Mouse (Mus musculus) thymus, adult 2 months (tissue): Measurements from ENCODE around the gene Frs3. TPM values are rescaled to one million over a fixed set of nuclear protein-coding genes. Genes with fewer than 3 reads are reported as not detected.

Experiments
- DNase-seq: peaks from one replicate; pipeline ENCODE4 v3.0.0; 2021
- H3K27ac ChIP-seq: fragments of 200-500 bp; 2 replicates; pipeline ENCODE4 v1.5.1; 2012; ENCODE audit warnings: low read length, control low read depth; ENCODE audit not compliant: control insufficient read depth, insufficient read depth
- H3K27me3 ChIP-seq: fragments of 200-500 bp; 2 replicates; pipeline ENCODE4 v1.6.1; 2012; ENCODE audit warnings: mild to moderate bottlenecking, low read length, moderate library complexity, mixed read lengths; ENCODE audit not compliant: control insufficient read depth, insufficient read depth
- H3K36me3 ChIP-seq: fragments of 200-500 bp; 2 replicates; pipeline ENCODE4 v1.6.1; 2012; ENCODE audit warnings: mild to moderate bottlenecking, low read length, moderate library complexity; ENCODE audit not compliant: control insufficient read depth, insufficient read depth
- H3K4me1 ChIP-seq: fragments of 200-500 bp; replicated peaks from 2 replicates; pipeline ENCODE4 v1.6.1; 2012; ENCODE audit warnings: low read length; ENCODE audit not compliant: control insufficient read depth, insufficient read depth
- H3K4me3 ChIP-seq: fragments of 200-500 bp; 2 replicates; pipeline ENCODE4 v1.5.1; 2012; ENCODE audit warnings: mild to moderate bottlenecking, low read length, control low read depth, moderate library complexity; ENCODE audit not compliant: control insufficient read depth, insufficient read depth
- CTCF ChIP-seq: fragments of 200-500 bp; IDR thresholded peaks from 2 replicates; pipeline ENCODE4 v1.5.1; 2012; ENCODE audit warnings: mild to moderate bottlenecking, control low read depth, low read length, moderate library complexity, borderline replicate concordance; ENCODE audit not compliant: control insufficient read depth, poor library complexity, insufficient read depth; ENCODE audit errors: extremely low read depth
- POLR2A ChIP-seq: fragments of 200-500 bp; IDR thresholded peaks from 2 replicates; pipeline ENCODE4 v1.6.1; 2012; ENCODE audit warnings: mild to moderate bottlenecking, low read length, control low read depth, moderate library complexity; ENCODE audit not compliant: control insufficient read depth, poor library complexity, insufficient read depth; ENCODE audit errors: extremely low read depth
- WGBS: fragments of 180-500 bp; shearing (Covaris S2); methylation state at CpG from one replicate; pipeline ENCODE4 v1.1.7; 2018; 5-methylcytosine and 5-hydroxymethylcytosine counted together
- polyA plus RNA-seq: library from polyadenylated mRNA; depleted of rRNA; stranded (reverse); fragments of >200 nt; gene quantifications from 2 replicates; pipeline ENCODE4 v1.2.3, GENCODE M21; 2012

Frs3 gene
- polyA plus RNA-seq, 1 experiment: 7.1 TPM

- Histone ChIP-seq H3K4me3 (no peak overlapping the region), H3K27me3 (peaks cover 3% of the 10 kb centered on the region; the same call in 1 of the 2 replicates), H3K36me3 (no peaks in the 10 kb centered on the region), H3K27ac (no peak overlapping the region), H3K4me1 (peaks cover 7% of the 10 kb centered on the region)
- WGBS: 93% methylated on average over 2 of the region's 2 CpGs
- TF ChIP-seq POLR2A (no peak), CTCF (no peak)
- no peak for DNase-seq
These were observed 10.2 kb downstream of the Frs3 start for GRCm38 (mm10) chr17:47699055-47699454.

- H3K4me1 ChIP-seq: no peaks in the 10 kb centered on the region
- no peak overlapping the region for H3K27ac ChIP-seq
- H3K36me3 ChIP-seq: no peaks in the 10 kb centered on the region
- H3K4me3 ChIP-seq: no peak overlapping the region
- 93% methylated on average over 9 of the region's 9 CpGs for WGBS
- TF ChIP-seq CTCF (no peak), POLR2A (no peak)
- H3K27me3 ChIP-seq: no peaks in the 10 kb centered on the region
- DNase-seq: no peak
These were observed 13.0 kb downstream of the Frs3 start for GRCm38 (mm10) chr17:47701793-47702192.

DNA sequence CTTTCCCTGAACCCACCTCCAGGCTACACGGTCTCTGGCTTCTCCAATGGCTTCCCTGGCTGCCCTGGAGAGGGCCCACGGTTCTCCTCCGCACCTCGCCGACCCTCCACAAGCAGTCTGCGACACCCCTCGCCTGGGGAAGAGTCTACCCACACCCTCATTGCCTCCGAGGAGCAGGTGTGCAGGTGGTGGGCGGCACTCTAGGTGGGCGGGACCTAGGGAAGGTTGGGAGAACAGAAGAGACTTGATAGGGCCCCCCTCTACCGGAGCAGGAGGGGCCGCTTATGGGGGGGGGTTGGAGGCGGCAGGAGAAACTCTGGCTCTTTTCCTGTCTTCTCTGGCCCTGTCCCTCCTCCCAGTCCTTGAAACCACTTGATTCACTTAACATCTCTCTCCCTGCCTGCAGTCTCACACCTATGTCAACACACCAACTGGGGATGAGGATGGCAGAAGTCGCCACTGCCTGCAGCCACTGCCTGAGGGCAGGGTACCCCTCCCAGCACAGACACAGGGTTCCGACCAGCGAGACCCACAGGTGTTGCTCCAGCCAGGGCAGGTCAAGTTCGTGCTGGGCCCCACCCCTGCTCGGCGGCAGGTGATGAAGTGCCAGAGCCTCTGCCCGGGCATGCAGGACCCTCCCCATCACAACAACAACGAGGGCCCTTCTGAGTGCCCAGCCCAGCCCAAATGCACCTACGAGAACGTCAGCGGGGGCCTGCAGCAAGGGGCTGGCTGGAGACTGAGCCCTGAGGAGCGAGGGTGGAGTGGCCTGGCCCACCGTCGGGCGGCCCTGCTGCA is 13.9 kb downstream of the Frs3 start:
- no peaks in the 10 kb centered on the region for H3K36me3 ChIP-seq
- DNase-seq: no peak
- 90% methylated on average over 28 of the region's 28 CpGs for WGBS
- H3K4me1 ChIP-seq: no peaks in the 10 kb centered on the region
- no peak overlapping the region for H3K27ac ChIP-seq
- H3K4me3 ChIP-seq: no peak overlapping the region
- TF ChIP-seq CTCF (no peak), POLR2A (no peak)
- H3K27me3 ChIP-seq: no peaks in the 10 kb centered on the region

GRCm38 (mm10) chr17:47703556-47703955 is 14.7 kb downstream of the Frs3 start:
- Histone ChIP-seq H3K4me1 (no peaks in the 10 kb centered on the region), H3K36me3 (no peaks in the 10 kb centered on the region), H3K4me3 (no peak overlapping the region), H3K27me3 (no peaks in the 10 kb centered on the region), H3K27ac (no peak overlapping the region)
- TF ChIP-seq POLR2A (no peak), CTCF (no peak)
- 76% methylated on average over 20 of the region's 20 CpGs for WGBS
- DNase-seq: no peak

- DNase-seq: peak; percentile 18
- no peak overlapping the region for H3K27ac ChIP-seq
- 81% methylated on average over 4 of the region's 4 CpGs for WGBS
- no peak overlapping the region for H3K4me3 ChIP-seq
- no peaks in the 10 kb centered on the region for H3K27me3 ChIP-seq
- TF ChIP-seq CTCF (no peak), POLR2A (no peak)
- H3K4me1 ChIP-seq: no peaks in the 10 kb centered on the region
- no peaks in the 10 kb centered on the region for H3K36me3 ChIP-seq
These were observed 15.9 kb downstream of the Frs3 start for GRCm38 (mm10) chr17:47704692-47705091.

DNA sequence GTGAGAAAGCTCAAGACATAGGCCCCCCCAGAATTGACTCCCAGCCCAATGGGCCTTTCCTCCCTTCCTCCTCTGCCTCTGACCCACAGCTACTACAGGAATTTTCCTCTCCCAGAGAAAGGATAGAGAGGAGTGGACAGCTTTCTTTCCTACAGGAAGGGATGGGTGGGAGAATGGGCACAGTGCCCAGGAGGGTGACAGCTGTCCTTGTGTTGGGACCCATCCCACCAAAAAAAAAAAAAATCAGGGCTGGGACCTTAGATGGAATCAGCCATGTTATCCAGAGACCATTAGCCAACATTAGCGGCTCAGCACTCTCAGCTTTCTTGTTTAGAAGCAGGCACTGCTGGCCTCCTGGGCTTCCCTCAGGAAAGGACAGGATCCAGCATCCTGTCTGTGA is 17.4 kb downstream of the Frs3 start:
- TF ChIP-seq POLR2A (no peak), CTCF (no peak)
- WGBS: 89% methylated on average over 1 of the region's 1 CpGs
- Histone ChIP-seq H3K4me1 (no peaks in the 10 kb centered on the region), H3K4me3 (no peak overlapping the region), H3K36me3 (no peaks in the 10 kb centered on the region), H3K27ac (no peak overlapping the region), H3K27me3 (no peaks in the 10 kb centered on the region)
- DNase-seq: no peak
